Mouse (Mus musculus): ENCODE data around the gene Ostn. TPM values are rescaled to one million over a fixed set of nuclear protein-coding genes. Genes with fewer than 3 reads are reported as not detected.
A peak's percentile ranks its signal among the peaks of the same experiment; 100 is the strongest.

Ostn gene
- polyA plus RNA-seq, 1 experiment from 2014 or later: 5.9 TPM

GRCm38 (mm10) chr16:27360059-27360458 lies 52.8 kb downstream of the Ostn start:
- H3K4me2 ChIP-seq: no peak overlapping the region
- 94% methylated on average over 1 of the region's 1 CpGs for WGBS
- ATAC-seq (ENCODE audit: insufficient number of reproducible peaks, low FRiP score, low TSS enrichment, low read depth): no peak
- no peak overlapping the region for H3K9ac ChIP-seq
- H3K27me3 ChIP-seq: no peaks in the 10 kb centered on the region
- H3K9me3 ChIP-seq: no peaks in the 10 kb centered on the region
- H3K4me3 ChIP-seq: no peak overlapping the region
- H3K27ac ChIP-seq: no peak overlapping the region
- H3K4me1 ChIP-seq: no peaks in the 10 kb centered on the region
- H3K36me3 ChIP-seq: no peaks in the 10 kb centered on the region

DNA sequence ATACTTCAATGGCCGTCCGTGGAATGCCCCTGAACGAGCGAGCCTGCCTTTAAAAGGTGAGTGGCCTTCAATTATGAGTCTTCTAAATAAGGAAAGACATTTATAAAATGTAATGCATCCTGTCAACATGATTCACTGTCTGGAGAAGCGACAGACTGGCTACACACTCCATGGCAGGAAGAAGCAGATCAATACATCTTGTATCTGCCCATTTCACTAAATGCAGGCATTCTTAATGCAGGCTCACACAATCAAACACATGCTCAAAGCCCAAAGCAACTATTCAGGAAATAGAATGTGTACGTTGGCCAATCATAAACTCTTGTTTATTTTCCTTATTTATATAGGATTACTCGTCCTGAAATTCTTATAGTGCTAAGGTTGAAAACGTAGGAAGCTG lies 62.9 kb downstream of the Ostn start, which contains the start of gene Uts2b:
TSS of gene Uts2b (minus strand) at position 49 of the 400 bp plus-strand sequence.
- Histone ChIP-seq H3K4me2 (no peak within 1 kb of the TSS), H3K27me3 (no peaks in the 10 kb centered on the region), H3K4me1 (no peaks in the 10 kb centered on the region), H3K36me3 (no peaks in the 10 kb centered on the region), H3K27ac (no peak within 1 kb of the TSS), H3K9ac (no peak within 1 kb of the TSS), H3K4me3 (no peak within 1 kb of the TSS), H3K9me3 (no peaks in the 10 kb centered on the region)
- WGBS: 35% methylated on average over 8 of the region's 8 CpGs
- no peak for ATAC-seq (ENCODE audit: insufficient number of reproducible peaks, low FRiP score, low TSS enrichment, low read depth)

GRCm38 (mm10) chr16:27370700-27371099 lies 63.4 kb downstream of the Ostn start:
- WGBS: 37% methylated on average over 2 of the region's 2 CpGs
- Histone ChIP-seq H3K4me1 (no peaks in the 10 kb centered on the region), H3K4me2 (no peak overlapping the region), H3K4me3 (no peak overlapping the region), H3K36me3 (no peaks in the 10 kb centered on the region), H3K9me3 (no peaks in the 10 kb centered on the region), H3K27me3 (no peaks in the 10 kb centered on the region), H3K27ac (no peak overlapping the region), H3K9ac (no peak overlapping the region)
- ATAC-seq (ENCODE audit: insufficient number of reproducible peaks, low FRiP score, low TSS enrichment, low read depth): no peak

DNA sequence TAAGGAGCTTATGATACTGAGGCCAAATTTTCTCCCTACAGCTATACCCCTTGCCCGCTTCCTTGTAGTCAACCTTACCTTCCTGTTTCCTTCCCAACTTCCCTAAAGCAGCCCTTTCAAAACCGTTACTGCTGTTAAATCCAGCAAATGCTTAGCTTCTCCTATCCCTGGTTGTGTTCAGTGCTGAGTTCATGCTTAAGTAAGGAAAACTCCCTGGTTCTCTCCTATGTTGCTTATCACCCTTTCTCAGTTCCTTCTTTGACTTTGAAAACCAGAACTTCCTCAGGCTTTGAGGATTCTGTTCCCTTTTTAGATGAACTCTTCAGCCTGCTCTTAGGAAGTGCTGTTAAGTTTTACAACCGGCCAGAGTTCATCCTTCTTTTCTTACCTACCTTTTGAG lies 66.8 kb downstream of the Ostn start:
- Histone ChIP-seq H3K9ac (no peak overlapping the region), H3K4me3 (no peak overlapping the region), H3K9me3 (no peaks in the 10 kb centered on the region), H3K27ac (no peak overlapping the region), H3K27me3 (no peaks in the 10 kb centered on the region), H3K36me3 (no peaks in the 10 kb centered on the region), H3K4me1 (no peaks in the 10 kb centered on the region), H3K4me2 (no peak overlapping the region)
- no peak for ATAC-seq (ENCODE audit: insufficient number of reproducible peaks, low FRiP score, low TSS enrichment, low read depth)
- WGBS: 75% methylated on average over 3 of the region's 3 CpGs

DNA sequence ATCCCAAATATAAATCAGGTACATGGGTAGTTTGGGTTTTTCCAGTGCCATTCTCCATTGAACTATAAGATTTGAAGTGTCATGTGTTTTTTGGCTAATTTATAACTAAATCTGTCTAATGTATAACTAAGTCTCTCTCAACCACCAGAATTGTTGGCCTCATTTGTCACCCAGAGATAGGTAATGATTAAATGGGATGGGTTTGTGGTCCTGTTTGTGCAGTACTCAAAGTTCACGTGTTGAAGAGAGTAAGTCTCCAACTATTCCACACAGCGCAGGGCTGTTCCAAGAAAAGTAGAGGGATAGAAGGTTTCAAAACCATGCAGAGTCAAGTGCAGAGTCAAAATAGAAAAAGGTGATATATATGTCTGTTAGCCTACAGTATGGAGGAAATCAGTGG lies 68.0 kb downstream of the Ostn start:
- no peaks in the 10 kb centered on the region for H3K36me3 ChIP-seq
- no peak overlapping the region for H3K4me3 ChIP-seq
- no peaks in the 10 kb centered on the region for H3K9me3 ChIP-seq
- H3K4me2 ChIP-seq: no peak overlapping the region
- no peak overlapping the region for H3K9ac ChIP-seq
- H3K27me3 ChIP-seq: no peaks in the 10 kb centered on the region
- ATAC-seq (ENCODE audit: insufficient number of reproducible peaks, low FRiP score, low TSS enrichment, low read depth): no peak
- 91% methylated on average over 2 of the region's 2 CpGs for WGBS
- H3K27ac ChIP-seq: no peak overlapping the region
- H3K4me1 ChIP-seq: no peaks in the 10 kb centered on the region

- no peak overlapping the region for H3K4me3 ChIP-seq
- no peaks in the 10 kb centered on the region for H3K4me1 ChIP-seq
- H3K27ac ChIP-seq: no peak overlapping the region
- no peaks in the 10 kb centered on the region for H3K9me3 ChIP-seq
- no peaks in the 10 kb centered on the region for H3K27me3 ChIP-seq
- no peaks in the 10 kb centered on the region for H3K36me3 ChIP-seq
- no peak overlapping the region for H3K4me2 ChIP-seq
- H3K9ac ChIP-seq: no peak overlapping the region
- no peak for ATAC-seq (ENCODE audit: insufficient number of reproducible peaks, low FRiP score, low TSS enrichment, low read depth)
Measured at GRCm38 (mm10) chr16:27376556-27376955, 69.3 kb downstream of the Ostn start.

DNA sequence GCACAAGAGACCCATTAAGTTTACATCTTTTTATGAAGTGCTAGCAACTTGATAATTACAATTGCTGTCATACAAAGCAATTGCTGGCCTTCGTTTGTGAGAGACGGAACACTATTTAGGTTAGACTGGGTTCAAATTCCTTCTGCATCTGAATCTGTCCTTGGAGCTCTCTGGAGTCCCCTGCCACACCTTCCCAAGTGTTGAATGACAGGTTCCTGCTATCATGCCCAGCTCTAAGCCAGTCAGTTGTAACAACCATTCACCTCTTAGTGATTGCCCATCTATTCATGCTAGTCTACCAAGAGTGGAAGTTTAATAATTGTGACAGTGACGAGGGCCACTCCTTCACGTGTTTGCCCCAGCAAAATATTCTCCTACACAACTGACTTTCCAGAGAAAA lies 74.9 kb downstream of the Ostn start:
- no peak for ATAC-seq (ENCODE audit: insufficient number of reproducible peaks, low FRiP score, low TSS enrichment, low read depth)
- Histone ChIP-seq H3K4me3 (no peak overlapping the region), H3K9ac (no peak overlapping the region), H3K27ac (no peak overlapping the region), H3K36me3 (no peaks in the 10 kb centered on the region), H3K4me1 (no peaks in the 10 kb centered on the region), H3K27me3 (no peaks in the 10 kb centered on the region), H3K9me3 (no peaks in the 10 kb centered on the region), H3K4me2 (no peak overlapping the region)
- WGBS: 54% methylated on average over 4 of the region's 4 CpGs

DNA sequence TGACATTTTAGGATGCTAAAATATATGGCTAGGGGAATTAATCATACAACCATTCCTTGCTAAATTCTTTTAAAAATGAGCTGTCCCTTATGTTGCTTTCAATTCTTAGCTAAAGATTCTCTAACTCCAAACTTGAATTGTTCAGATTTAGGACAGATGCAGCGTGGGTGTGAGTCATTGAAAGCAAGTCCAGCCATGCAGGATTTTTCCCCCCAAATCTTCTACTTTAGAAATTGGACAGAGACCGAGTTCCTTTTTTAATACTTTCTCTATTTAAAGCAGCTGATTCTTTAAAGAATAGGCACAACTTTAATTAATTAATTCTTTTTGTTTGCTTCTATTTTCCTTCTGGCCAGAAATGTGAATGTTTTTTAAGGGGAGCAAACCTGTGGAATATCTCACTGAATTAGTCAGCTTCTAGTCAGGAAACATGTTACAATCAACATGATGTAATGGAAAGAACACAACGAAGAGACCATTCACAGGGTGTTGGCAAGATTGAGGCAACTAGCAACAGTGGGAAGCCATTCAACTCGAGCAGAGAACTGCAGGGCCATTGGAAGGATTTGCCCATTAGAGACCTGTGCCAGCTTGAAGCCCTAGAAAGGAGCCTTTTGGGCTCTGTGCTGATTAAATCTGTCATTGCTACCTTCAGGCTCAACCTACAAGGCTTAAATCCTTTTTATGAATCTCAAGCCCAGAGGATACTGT lies 77.8 kb downstream of the Ostn start:
- H3K4me1 ChIP-seq: peaks cover 4% of the 10 kb centered on the region; the same call in 1 of the 2 replicates
- H3K36me3 ChIP-seq: no peaks in the 10 kb centered on the region
- H3K4me3 ChIP-seq: no peak overlapping the region
- no peak for ATAC-seq (ENCODE audit: insufficient number of reproducible peaks, low FRiP score, low TSS enrichment, low read depth)
- H3K4me2 ChIP-seq: no peak overlapping the region
- H3K27me3 ChIP-seq: no peaks in the 10 kb centered on the region
- WGBS: 56% methylated on average over 4 of the region's 4 CpGs
- H3K9me3 ChIP-seq: no peaks in the 10 kb centered on the region
- no peak overlapping the region for H3K9ac ChIP-seq
- no peak overlapping the region for H3K27ac ChIP-seq

DNA sequence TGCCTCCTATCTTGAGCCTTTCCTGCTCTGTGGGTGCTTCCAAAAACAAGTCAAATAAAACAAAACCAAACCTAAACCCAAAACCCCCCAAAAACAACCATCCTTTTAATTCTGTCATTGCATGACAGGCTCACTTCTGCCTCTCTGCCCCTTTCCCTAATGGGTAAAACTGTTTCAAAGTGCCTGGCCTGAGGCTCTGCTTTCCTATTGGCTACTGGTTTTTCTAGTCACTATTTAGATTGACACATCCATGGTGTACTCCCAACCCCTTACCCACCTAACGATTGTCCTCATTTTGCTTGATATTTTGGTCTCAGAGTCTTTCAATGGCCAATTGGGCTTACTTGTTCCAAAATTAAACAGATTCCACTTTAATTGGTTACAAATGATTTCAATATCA lies 78.4 kb downstream of the Ostn start:
- H3K36me3 ChIP-seq: no peaks in the 10 kb centered on the region
- H3K4me1 ChIP-seq: peaks cover 9% of the 10 kb centered on the region
- no peak overlapping the region for H3K4me3 ChIP-seq
- no peaks in the 10 kb centered on the region for H3K9me3 ChIP-seq
- H3K27ac ChIP-seq: no peak overlapping the region
- WGBS: 69% methylated on average over 1 of the region's 1 CpGs
- H3K4me2 ChIP-seq: no peak overlapping the region
- no peak for ATAC-seq (ENCODE audit: insufficient number of reproducible peaks, low FRiP score, low TSS enrichment, low read depth)
- no peak overlapping the region for H3K9ac ChIP-seq
- H3K27me3 ChIP-seq: no peaks in the 10 kb centered on the region

GRCm38 (mm10) chr16:27386850-27387407 lies 79.6 kb downstream of the Ostn start:
- ATAC-seq (ENCODE audit: insufficient number of reproducible peaks, low FRiP score, low TSS enrichment, low read depth): no peak
- no peaks in the 10 kb centered on the region for H3K9me3 ChIP-seq
- H3K36me3 ChIP-seq: no peaks in the 10 kb centered on the region
- no peak overlapping the region for H3K9ac ChIP-seq
- H3K4me1 ChIP-seq: peaks cover 15% of the 10 kb centered on the region
- H3K27me3 ChIP-seq: no peaks in the 10 kb centered on the region
- no peak overlapping the region for H3K4me2 ChIP-seq
- H3K27ac ChIP-seq: no peak overlapping the region
- no peak overlapping the region for H3K4me3 ChIP-seq
- 63% methylated on average over 4 of the region's 4 CpGs for WGBS

- peaks cover 15% of the 10 kb centered on the region for H3K4me1 ChIP-seq
- no peaks in the 10 kb centered on the region for H3K36me3 ChIP-seq
- H3K9ac ChIP-seq: no peak overlapping the region
Measured at GRCm38 (mm10) chr16:27387634-27388611, 80.6 kb downstream of the Ostn start.

More at GRCm38 (mm10) chr16:27387634-27388611, 80.6 kb downstream of the Ostn start:
- H3K27ac ChIP-seq: peak overlapping the region; percentile 96; the same call in 1 of the 2 replicates
- peak overlapping the region; percentile 91 for H3K4me3 ChIP-seq
- peak overlapping the region; percentile 58 for H3K4me2 ChIP-seq
- 58% methylated on average over 12 of the region's 12 CpGs for WGBS
- H3K27me3 ChIP-seq: no peaks in the 10 kb centered on the region
- no peaks in the 10 kb centered on the region for H3K9me3 ChIP-seq
- ATAC-seq (ENCODE audit: insufficient number of reproducible peaks, low FRiP score, low TSS enrichment, low read depth): no peak
